Mouse (Mus musculus): ENCODE measurements at regions not wholly inside any gene's neighbourhood (a gene's known extent, or its start where the extent isn't known, plus 50 kb on each side); places are given as distances from the start of the nearest gene placed in this dataset.
A peak's percentile ranks its signal among the peaks of the same experiment; 100 is the strongest.

DNA sequence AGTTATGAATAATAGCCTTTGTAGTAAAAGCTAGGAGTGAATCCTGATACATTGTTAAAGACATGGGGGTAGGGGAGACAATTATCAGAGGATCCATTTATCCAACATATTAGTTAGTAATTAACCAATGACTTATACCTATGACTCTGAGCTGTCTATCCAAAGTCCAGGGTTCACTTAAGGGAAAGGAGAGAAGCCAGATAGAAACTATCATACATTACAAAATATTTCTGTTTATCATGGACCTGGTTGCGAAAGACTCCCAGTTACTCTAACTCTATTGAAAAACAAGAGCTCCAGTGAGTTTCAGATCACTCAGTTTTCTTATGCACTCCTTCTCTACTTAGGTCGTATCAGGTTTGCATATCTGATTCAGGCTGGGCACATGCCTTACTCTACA lies 749.3 kb downstream of the H2al1n start:
- DNase-seq (ENCODE audit: low spot score in 2 of 2) = no peak

GRCm38 (mm10) chrX:15007023-15007422 lies 796.1 kb downstream of the H2al1n start:
- peak in 1 of 2 experiments; percentile 2 for DNase-seq (ENCODE audit: low spot score in 2 of 2)
